Mouse (Mus musculus) lung, postnatal 0 days (tissue): Measurements from ENCODE around the gene R3hdml.

ENCODE experiments used
- CTCF ChIP-seq: IDR thresholded peaks from 2 replicates; pipeline ENCODE4 v1.5.1; 2016; ENCODE audit warnings: antibody characterized with exemption, mild to moderate bottlenecking
- EP300 ChIP-seq: IDR thresholded peaks from 2 replicates; pipeline ENCODE4 v1.6.1; 2016; ENCODE audit warnings: antibody characterized with exemption, mild to moderate bottlenecking, control low read depth

DNA sequence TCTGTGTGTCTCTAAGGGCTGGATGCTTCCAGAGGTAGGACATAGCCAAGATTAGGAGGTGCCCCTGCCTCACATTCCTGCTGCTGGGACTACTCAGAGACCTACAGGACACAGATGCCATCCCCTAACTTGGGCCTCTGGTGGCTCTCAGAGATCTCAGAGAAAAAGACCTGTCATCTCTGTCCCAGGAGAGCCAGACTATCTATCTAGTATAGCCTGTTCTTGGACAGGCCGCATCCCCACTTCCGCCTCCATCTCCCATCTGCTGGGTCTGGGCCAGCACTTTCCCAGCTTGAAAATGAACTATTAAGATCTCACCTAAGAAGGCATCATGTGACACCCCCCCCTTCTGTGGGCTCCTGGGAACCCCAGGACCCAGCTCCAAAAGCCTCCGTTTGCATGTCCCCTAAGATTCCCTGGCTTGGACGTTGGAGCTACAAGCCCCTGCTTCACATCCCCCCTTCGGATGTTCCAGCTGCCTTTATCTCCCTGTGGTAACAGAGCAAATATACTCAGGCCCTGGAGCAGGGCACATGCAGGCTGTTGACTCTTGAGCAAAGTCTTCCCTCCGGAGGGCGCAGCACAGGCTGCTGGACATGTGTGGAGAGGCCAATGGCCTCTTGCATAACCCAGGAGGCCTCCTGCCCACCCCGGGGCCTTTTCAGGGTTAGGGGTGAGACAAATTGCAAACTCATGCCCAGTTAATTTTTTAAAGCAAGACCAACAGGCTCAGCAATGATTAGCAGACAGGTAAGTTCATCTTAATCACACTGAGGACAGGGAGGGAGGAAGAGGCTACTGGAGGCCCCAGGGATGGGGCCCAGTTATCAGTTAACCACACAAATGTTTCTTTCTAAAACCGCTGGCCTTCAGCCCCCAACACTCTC, 48.4 kb downstream of the R3hdml start:
- TF ChIP-seq CTCF (no peak), EP300 (no peak)
